Mouse (Mus musculus): ENCODE results near the gene Grin3b. TPM values are rescaled to one million over a fixed set of nuclear protein-coding genes. Genes with fewer than 3 reads are reported as not detected.
A peak's percentile ranks its signal among the peaks of the same experiment; 100 is the strongest.

Grin3b gene
- polyA plus RNA-seq, 1 experiment from 2014 or later, result 0.36 TPM

- Histone ChIP-seq H3K4me2 (replicated peaks; ENCODE audit: low read depth, low read length) (no peak overlapping the region), H3K9me3 (ENCODE audit: control insufficient read depth, low read depth, low read length) (no peaks in the 10 kb centered on the region), H3K9ac (replicated peaks; ENCODE audit: low read depth, low read length) (no peak overlapping the region), H3K27me3 (ENCODE audit: control insufficient read depth, insufficient read depth, low read length) (no peaks in the 10 kb centered on the region), H3K4me1 (ENCODE audit: control insufficient read depth, insufficient read depth, low read length) (peaks cover 25% of the 10 kb centered on the region), H3K36me3 (ENCODE audit: control insufficient read depth, insufficient read depth, low read length) (no peaks in the 10 kb centered on the region), H3K27ac (ENCODE audit: low read length) (no peak overlapping the region), H3K4me3 (ENCODE audit: low read depth, low read length) (no peak overlapping the region)
- 96% methylated on average over 8 of the region's 8 CpGs for WGBS
- ATAC-seq (ENCODE audit: insufficient number of reproducible peaks, insufficient read depth, low FRiP score, low read depth), result no peak
Observed at GRCm38 (mm10) chr10:80022806-80023205, 52.3 kb downstream of the Grin3b start.

GRCm38 (mm10) chr10:80023758-80024157 is 53.2 kb downstream of the Grin3b start:
- ATAC-seq (ENCODE audit: insufficient number of reproducible peaks, insufficient read depth, low FRiP score, low read depth), result no peak
- no peaks in the 10 kb centered on the region for H3K27me3 ChIP-seq (ENCODE audit: control insufficient read depth, insufficient read depth, low read length)
- H3K9me3 ChIP-seq (ENCODE audit: control insufficient read depth, low read depth, low read length), result no peaks in the 10 kb centered on the region
- no peaks in the 10 kb centered on the region for H3K36me3 ChIP-seq (ENCODE audit: control insufficient read depth, insufficient read depth, low read length)
- H3K9ac ChIP-seq (replicated peaks; ENCODE audit: low read depth, low read length), result no peak overlapping the region
- H3K4me3 ChIP-seq (ENCODE audit: low read depth, low read length), result no peak overlapping the region
- H3K27ac ChIP-seq (ENCODE audit: low read length), result no peak overlapping the region
- H3K4me1 ChIP-seq (ENCODE audit: control insufficient read depth, insufficient read depth, low read length), result peaks cover 22% of the 10 kb centered on the region
- no peak overlapping the region for H3K4me2 ChIP-seq (replicated peaks; ENCODE audit: low read depth, low read length)
- WGBS, result 82% methylated on average over 5 of the region's 5 CpGs

- 75% methylated on average over 15 of the region's 15 CpGs for WGBS
- H3K27ac ChIP-seq (ENCODE audit: low read length), result peak overlapping the region; percentile 6; the same call in 1 of the 2 replicates
- H3K4me2 ChIP-seq (replicated peaks; ENCODE audit: low read depth, low read length), result no peak overlapping the region
- H3K4me1 ChIP-seq (ENCODE audit: control insufficient read depth, insufficient read depth, low read length), result peaks cover 15% of the 10 kb centered on the region; the same call in 1 of the 2 replicates
- H3K9me3 ChIP-seq (ENCODE audit: control insufficient read depth, low read depth, low read length), result no peaks in the 10 kb centered on the region
- no peak overlapping the region for H3K9ac ChIP-seq (replicated peaks; ENCODE audit: low read depth, low read length)
- H3K4me3 ChIP-seq (ENCODE audit: low read depth, low read length), result no peak overlapping the region
- no peaks in the 10 kb centered on the region for H3K27me3 ChIP-seq (ENCODE audit: control insufficient read depth, insufficient read depth, low read length)
- H3K36me3 ChIP-seq (ENCODE audit: control insufficient read depth, insufficient read depth, low read length), result no peaks in the 10 kb centered on the region
- no peak for ATAC-seq (ENCODE audit: insufficient number of reproducible peaks, insufficient read depth, low FRiP score, low read depth)
Observed at GRCm38 (mm10) chr10:80024229-80025043, 53.9 kb downstream of the Grin3b start.

- Histone ChIP-seq H3K9me3 (ENCODE audit: control insufficient read depth, low read depth, low read length) (no peaks in the 10 kb centered on the region), H3K9ac (replicated peaks; ENCODE audit: low read depth, low read length) (no peak overlapping the region), H3K27ac (ENCODE audit: low read length) (no peak overlapping the region), H3K27me3 (ENCODE audit: control insufficient read depth, insufficient read depth, low read length) (no peaks in the 10 kb centered on the region), H3K4me3 (ENCODE audit: low read depth, low read length) (no peak overlapping the region), H3K36me3 (ENCODE audit: control insufficient read depth, insufficient read depth, low read length) (no peaks in the 10 kb centered on the region), H3K4me1 (ENCODE audit: control insufficient read depth, insufficient read depth, low read length) (peaks cover 10% of the 10 kb centered on the region; the same call in 1 of the 2 replicates), H3K4me2 (replicated peaks; ENCODE audit: low read depth, low read length) (no peak overlapping the region)
- WGBS, result 51% methylated on average over 4 of the region's 4 CpGs
- ATAC-seq (ENCODE audit: insufficient number of reproducible peaks, insufficient read depth, low FRiP score, low read depth), result no peak
Observed at GRCm38 (mm10) chr10:80025044-80025347, 54.5 kb downstream of the Grin3b start.

GRCm38 (mm10) chr10:80025463-80025862 is 54.9 kb downstream of the Grin3b start:
- ATAC-seq (ENCODE audit: insufficient number of reproducible peaks, insufficient read depth, low FRiP score, low read depth), result no peak
- H3K9ac ChIP-seq (replicated peaks; ENCODE audit: low read depth, low read length), result no peak overlapping the region
- H3K4me3 ChIP-seq (ENCODE audit: low read depth, low read length), result no peak overlapping the region
- no peaks in the 10 kb centered on the region for H3K36me3 ChIP-seq (ENCODE audit: control insufficient read depth, insufficient read depth, low read length)
- peaks cover 7% of the 10 kb centered on the region; the same call in 1 of the 2 replicates for H3K4me1 ChIP-seq (ENCODE audit: control insufficient read depth, insufficient read depth, low read length)
- no peaks in the 10 kb centered on the region for H3K9me3 ChIP-seq (ENCODE audit: control insufficient read depth, low read depth, low read length)
- H3K27me3 ChIP-seq (ENCODE audit: control insufficient read depth, insufficient read depth, low read length), result no peaks in the 10 kb centered on the region
- 67% methylated on average over 10 of the region's 10 CpGs for WGBS
- H3K27ac ChIP-seq (ENCODE audit: low read length), result no peak overlapping the region
- H3K4me2 ChIP-seq (replicated peaks; ENCODE audit: low read depth, low read length), result no peak overlapping the region

DNA sequence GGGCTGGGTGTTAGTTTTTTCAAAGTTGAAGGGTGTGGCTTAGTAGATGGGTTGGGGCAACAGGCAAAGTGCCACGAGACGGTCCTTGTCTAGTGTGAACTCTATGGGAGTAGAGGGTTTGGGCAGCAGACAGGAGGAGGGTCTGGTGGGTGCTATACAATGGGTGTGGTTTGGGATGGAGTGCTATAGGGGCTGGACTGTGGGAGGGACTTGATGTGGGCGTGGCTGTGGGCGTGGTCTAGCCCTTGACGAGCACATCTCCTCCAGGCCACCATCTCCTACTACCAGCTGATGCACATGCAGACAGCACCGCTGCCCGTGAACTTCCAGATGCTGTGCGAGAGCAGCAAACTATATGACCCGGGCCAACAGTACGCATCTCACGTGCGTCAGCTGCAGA is 55.4 kb downstream of the Grin3b start:
- Histone ChIP-seq H3K27ac (ENCODE audit: low read length) (no peak overlapping the region), H3K9me3 (ENCODE audit: control insufficient read depth, low read depth, low read length) (no peaks in the 10 kb centered on the region), H3K9ac (replicated peaks; ENCODE audit: low read depth, low read length) (no peak overlapping the region), H3K4me2 (replicated peaks; ENCODE audit: low read depth, low read length) (no peak overlapping the region), H3K4me1 (ENCODE audit: control insufficient read depth, insufficient read depth, low read length) (peaks cover 3% of the 10 kb centered on the region; the same call in 1 of the 2 replicates), H3K36me3 (ENCODE audit: control insufficient read depth, insufficient read depth, low read length) (no peaks in the 10 kb centered on the region), H3K4me3 (ENCODE audit: low read depth, low read length) (no peak overlapping the region), H3K27me3 (ENCODE audit: control insufficient read depth, insufficient read depth, low read length) (no peaks in the 10 kb centered on the region)
- 0 out of 2 replicates have a peak, but pooled peaks have one; percentile 43 for ATAC-seq (ENCODE audit: insufficient number of reproducible peaks, insufficient read depth, low FRiP score, low read depth)
- WGBS, result 55% methylated on average over 12 of the region's 12 CpGs

Other genes starting within 250 kb of the Grin3b start
- 26.3 and 31.8 TPM in 2 replicates for gene Polrmt, start 224.1 kb upstream of the Grin3b start, polyA plus RNA-seq (2014; fragmentation: Nextera tagmentation; extraction: Ambion mirVana)
- 0.29 and 0.39 TPM in 2 replicates for gene Fgf22, start 215.6 kb upstream of the Grin3b start, polyA plus RNA-seq (2014; fragmentation: Nextera tagmentation; extraction: Ambion mirVana)
- gene Rnf126, start 203.8 kb upstream of the Grin3b start, polyA plus RNA-seq (2014; fragmentation: Nextera tagmentation; extraction: Ambion mirVana), result 72.1 and 77.3 TPM in 2 replicates
- 8.7 and 9.0 TPM in 2 replicates for gene Fstl3, start 193.4 kb upstream of the Grin3b start, polyA plus RNA-seq (2014; fragmentation: Nextera tagmentation; extraction: Ambion mirVana)
- not detected in 2 replicates for gene Prss57, start 179.8 kb upstream of the Grin3b start, polyA plus RNA-seq (2014; fragmentation: Nextera tagmentation; extraction: Ambion mirVana)
- gene Palm, start 177.1 kb upstream of the Grin3b start, polyA plus RNA-seq (2014; fragmentation: Nextera tagmentation; extraction: Ambion mirVana), result 67.0 and 78.0 TPM in 2 replicates
- 27.6 and 33.1 TPM in 2 replicates for gene Misp, start 149.7 kb upstream of the Grin3b start, polyA plus RNA-seq (2014; fragmentation: Nextera tagmentation; extraction: Ambion mirVana)
- gene Ptbp1, start 116.3 kb upstream of the Grin3b start, polyA plus RNA-seq (2014; fragmentation: Nextera tagmentation; extraction: Ambion mirVana), result 237 and 275 TPM in 2 replicates
- gene Prtn3, start 96.2 kb upstream of the Grin3b start, polyA plus RNA-seq (2014; fragmentation: Nextera tagmentation; extraction: Ambion mirVana), result 2.9 and 5.6 TPM in 2 replicates
- gene Plppr3, start 96.1 kb upstream of the Grin3b start, polyA plus RNA-seq (2014; fragmentation: Nextera tagmentation; extraction: Ambion mirVana), result 41.3 and 51.7 TPM in 2 replicates
- 0.88 and 3.3 TPM in 2 replicates for gene Elane, start 84.5 kb upstream of the Grin3b start, polyA plus RNA-seq (2014; fragmentation: Nextera tagmentation; extraction: Ambion mirVana)
- not detected in 2 replicates for gene Cfd, start 79.9 kb upstream of the Grin3b start, polyA plus RNA-seq (2014; fragmentation: Nextera tagmentation; extraction: Ambion mirVana)
- gene Med16, start 61.8 kb upstream of the Grin3b start, polyA plus RNA-seq (2014; fragmentation: Nextera tagmentation; extraction: Ambion mirVana), result 43.4 and 46.4 TPM in 2 replicates
- gene Gm26602, start 59.9 kb upstream of the Grin3b start, polyA plus RNA-seq (2014; fragmentation: Nextera tagmentation; extraction: Ambion mirVana), result 5.3 TPM in 1 of 2 replicates, not detected in the other
- gene Kiss1r, start 53.7 kb upstream of the Grin3b start, polyA plus RNA-seq (2014; fragmentation: Nextera tagmentation; extraction: Ambion mirVana), result 0.81 and 1.0 TPM in 2 replicates
- gene R3hdm4, start 49.5 kb upstream of the Grin3b start, polyA plus RNA-seq (2014; fragmentation: Nextera tagmentation; extraction: Ambion mirVana), result 143 and 151 TPM in 2 replicates
- gene Arid3a, start 43.7 kb upstream of the Grin3b start, polyA plus RNA-seq (2014; fragmentation: Nextera tagmentation; extraction: Ambion mirVana), result 12.7 and 14.0 TPM in 2 replicates
- gene Wdr18, start 10.6 kb upstream of the Grin3b start, polyA plus RNA-seq (2014; fragmentation: Nextera tagmentation; extraction: Ambion mirVana), result 97.2 and 107 TPM in 2 replicates
- gene Tmem259, start 13.6 kb downstream of the Grin3b start, polyA plus RNA-seq (2014; fragmentation: Nextera tagmentation; extraction: Ambion mirVana), result 15.6 and 16.7 TPM in 2 replicates
- 397 and 424 TPM in 2 replicates for gene Cnn2, start 17.9 kb downstream of the Grin3b start, polyA plus RNA-seq (2014; fragmentation: Nextera tagmentation; extraction: Ambion mirVana)
- gene Abca7, start 25.8 kb downstream of the Grin3b start, polyA plus RNA-seq (2014; fragmentation: Nextera tagmentation; extraction: Ambion mirVana), result 3.2 and 3.6 TPM in 2 replicates
- gene Arhgap45, start 45.9 kb downstream of the Grin3b start, polyA plus RNA-seq (2014; fragmentation: Nextera tagmentation; extraction: Ambion mirVana), result 5.1 and 5.7 TPM in 2 replicates
- gene Polr2e, start 69.1 kb downstream of the Grin3b start, polyA plus RNA-seq (2014; fragmentation: Nextera tagmentation; extraction: Ambion mirVana), result 220 TPM in 2 replicates
- 434 and 466 TPM in 2 replicates for gene Gpx4, start 76.5 kb downstream of the Grin3b start, polyA plus RNA-seq (2014; fragmentation: Nextera tagmentation; extraction: Ambion mirVana)
- 13.2 and 15.7 TPM in 2 replicates for gene Sbno2, start 134.9 kb downstream of the Grin3b start, polyA plus RNA-seq (2014; fragmentation: Nextera tagmentation; extraction: Ambion mirVana)
- 25.2 and 25.9 TPM in 2 replicates for gene Stk11, start 145.1 kb downstream of the Grin3b start, polyA plus RNA-seq (2014; fragmentation: Nextera tagmentation; extraction: Ambion mirVana)
- gene Atp5d, start 167.9 kb downstream of the Grin3b start, polyA plus RNA-seq (2014; fragmentation: Nextera tagmentation; extraction: Ambion mirVana), result 481 and 531 TPM in 2 replicates
- 7.5 and 10.1 TPM in 2 replicates for gene Cbarp, start 170.1 kb downstream of the Grin3b start, polyA plus RNA-seq (2014; fragmentation: Nextera tagmentation; extraction: Ambion mirVana)
- gene Midn, start 177.6 kb downstream of the Grin3b start, polyA plus RNA-seq (2014; fragmentation: Nextera tagmentation; extraction: Ambion mirVana), result 29.3 and 32.1 TPM in 2 replicates
- gene Cirbp, start 195.3 kb downstream of the Grin3b start, polyA plus RNA-seq (2014; fragmentation: Nextera tagmentation; extraction: Ambion mirVana), result 92.7 and 105 TPM in 2 replicates
- 12.5 and 13.9 TPM in 2 replicates for gene 1600002K03Rik, start 202.2 kb downstream of the Grin3b start, polyA plus RNA-seq (2014; fragmentation: Nextera tagmentation; extraction: Ambion mirVana)
- gene Efna2, start 208.8 kb downstream of the Grin3b start, polyA plus RNA-seq (2014; fragmentation: Nextera tagmentation; extraction: Ambion mirVana), result 12.2 and 12.5 TPM in 2 replicates